Mouse (Mus musculus): ENCODE results near the gene Klk13.
"Not testable (repeated sequence)": the region's sequence is repeated elsewhere in the genome, so short reads cannot be mapped to it uniquely, and the experiment has no call there.

The Klk13 gene

GRCm38 (mm10) chr7:43712267-43712666 lies at the start of gene Klk13:
TSS of gene Klk13 (plus strand) at chr7:43712567.
- in situ Hi-C loops (cut with MboI, MseI) = no loop called here

GRCm38 (mm10) chr7:43662804-43663203 lies 49.6 kb upstream of the Klk13 start:
- in situ Hi-C loops (cut with MboI, MseI) = no loop called here

- in situ Hi-C loops (cut with MboI, MseI) = not testable (repeated sequence)
These were observed 45.1 kb upstream of the Klk13 start for GRCm38 (mm10) chr7:43667221-43667620.

GRCm38 (mm10) chr7:43668582-43668981 lies 43.8 kb upstream of the Klk13 start:
- in situ Hi-C loops (cut with MboI, MseI) = no loop called here

GRCm38 (mm10) chr7:43671064-43671808 lies 41.1 kb upstream of the Klk13 start:
- in situ Hi-C loops (cut with MboI, MseI) = loop anchor here (5.0 kb wide), 2 partner anchors 89 to 126 kb away; partner anchors contain the start of gene Klk8

- in situ Hi-C loops (cut with MboI, MseI) = loop anchor here (5.0 kb wide), 2 partner anchors 90 to 125 kb away; partner anchors contain the start of gene Klk8
These were observed 40.4 kb upstream of the Klk13 start, which contains the start of gene Ctu1 for GRCm38 (mm10) chr7:43671809-43672580. TSS of gene Ctu1 (plus strand) at chr7:43672016.

- in situ Hi-C loops (cut with MboI, MseI) = loop anchor here (5.0 kb wide), 2 partner anchors 90 to 125 kb away; partner anchors contain the start of gene Klk8
These were observed 39.6 kb upstream of the Klk13 start for GRCm38 (mm10) chr7:43672581-43673260.

- in situ Hi-C loops (cut with MboI, MseI) = no loop called here
These were observed 37.3 kb upstream of the Klk13 start for GRCm38 (mm10) chr7:43675091-43675490.

- in situ Hi-C loops (cut with MboI, MseI) = no loop called here
These were observed 33.9 kb upstream of the Klk13 start for GRCm38 (mm10) chr7:43678517-43678916.

- in situ Hi-C loops (cut with MboI, MseI) = loop anchor here (5.0 kb wide), 1 partner anchor 211 kb away; no protein-coding TSS in a partner anchor
These were observed 31.4 kb upstream of the Klk13 start for GRCm38 (mm10) chr7:43680960-43681359.

GRCm38 (mm10) chr7:43682511-43682910 lies 29.9 kb upstream of the Klk13 start:
- in situ Hi-C loops (cut with MboI, MseI) = loop anchor here (5.0 kb wide), 1 partner anchor 210 kb away; no protein-coding TSS in a partner anchor

- in situ Hi-C loops (cut with MboI, MseI) = no loop called here
These were observed 27.3 kb upstream of the Klk13 start for GRCm38 (mm10) chr7:43685088-43685487.

GRCm38 (mm10) chr7:43690118-43690517 lies 22.2 kb upstream of the Klk13 start, which contains the start of gene Klk14:
TSS of gene Klk14 (plus strand) at chr7:43690418.
- in situ Hi-C loops (cut with MboI, MseI) = no loop called here

- in situ Hi-C loops (cut with MboI, MseI) = no loop called here
These were observed 2.3 kb upstream of the Klk13 start for GRCm38 (mm10) chr7:43710031-43710430.

GRCm38 (mm10) chr7:43712917-43713316 lies 550 bp downstream of the Klk13 start:
- in situ Hi-C loops (cut with MboI, MseI) = no loop called here

GRCm38 (mm10) chr7:43713741-43714351 lies 1.5 kb downstream of the Klk13 start:
- in situ Hi-C loops (cut with MboI, MseI) = no loop called here

- in situ Hi-C loops (cut with MboI, MseI) = no loop called here
These were observed 35.4 kb downstream of the Klk13 start for GRCm38 (mm10) chr7:43747788-43748187.

- in situ Hi-C loops (cut with MboI, MseI) = no loop called here
These were observed 40.4 kb downstream of the Klk13 start for GRCm38 (mm10) chr7:43752806-43753205.

- in situ Hi-C loops (cut with MboI, MseI) = no loop called here
These were observed 54.1 kb downstream of the Klk13 start for GRCm38 (mm10) chr7:43766484-43766883.

- in situ Hi-C loops (cut with MboI, MseI) = no loop called here
These were observed 56.2 kb downstream of the Klk13 start, which contains the start of gene Klk12 for GRCm38 (mm10) chr7:43768597-43768996. TSS of gene Klk12 (plus strand) at chr7:43768897.

GRCm38 (mm10) chr7:43769636-43770035 lies 57.3 kb downstream of the Klk13 start:
- in situ Hi-C loops (cut with MboI, MseI) = no loop called here
